Mouse (Mus musculus) embryonic facial prominence, embryonic 14.5 days (tissue): Measurements from ENCODE around the gene Kif19a. TPM values are rescaled to one million over a fixed set of nuclear protein-coding genes. Genes with fewer than 3 reads are reported as not detected.

Experiments
- ATAC-seq: fragments of 200-750 bp; cut with Nextera tagmentation; 2 replicates; pipeline ENCODE4 v1.8.0; 2017; ENCODE audit warnings: low read depth, moderate number of reproducible peaks, moderate TSS enrichment
- DNase-seq: peaks from one replicate; pipeline ENCODE4 v3.0.0-alpha.2; 2015; ENCODE audit warnings: low spot score
- H3K27ac ChIP-seq: fragments of 300-500 bp; sonication (generic); replicated peaks from 2 replicates; pipeline ENCODE4 v1.5.1; 2014; ENCODE audit warnings: low read depth, mild to moderate bottlenecking, low read length, moderate library complexity
- H3K27me3 ChIP-seq: fragments of 300-500 bp; sonication (generic); replicated peaks from 2 replicates; pipeline ENCODE4 v1.6.1; 2014; ENCODE audit warnings: low read length; ENCODE audit not compliant: control insufficient read depth, insufficient read depth
- H3K36me3 ChIP-seq: fragments of 300-500 bp; sonication (generic); 2 replicates; pipeline ENCODE4 v1.6.1; 2014; ENCODE audit warnings: low read length, mixed read lengths; ENCODE audit not compliant: control insufficient read depth, insufficient read depth
- H3K4me1 ChIP-seq: fragments of 300-500 bp; sonication (generic); 2 replicates; pipeline ENCODE4 v1.6.1; 2014; ENCODE audit warnings: antibody characterized with exemption, low read length; ENCODE audit not compliant: control insufficient read depth, insufficient read depth
- H3K4me2 ChIP-seq: fragments of 300-500 bp; sonication (generic); 2 replicates; pipeline ENCODE4 v1.6.1; 2014; ENCODE audit warnings: low read depth, mild to moderate bottlenecking, low read length, moderate library complexity, mixed read lengths
- H3K4me3 ChIP-seq: fragments of 300-500 bp; sonication (generic); 2 replicates; pipeline ENCODE4 v1.5.1; 2014; ENCODE audit warnings: low read depth, mild to moderate bottlenecking, low read length
- H3K9ac ChIP-seq: fragments of 300-500 bp; sonication (generic); 2 replicates; pipeline ENCODE4 v1.6.1; 2014; ENCODE audit warnings: low read depth, mild to moderate bottlenecking, low read length, moderate library complexity, mixed read lengths
- H3K9me3 ChIP-seq: fragments of 300-500 bp; sonication (generic); 2 replicates; pipeline ENCODE4 v1.6.1; 2016; ENCODE audit warnings: low read length; ENCODE audit not compliant: control insufficient read depth
- WGBS: fragments of 180-500 bp; shearing (Covaris S2); extraction: QIAGEN DNeasy Blood & Tissue Kit; methylation state at CpG from one replicate; pipeline ENCODE4 v1.1.7; 2014; 5-methylcytosine and 5-hydroxymethylcytosine counted together
- polyA plus RNA-seq: library from polyadenylated mRNA; unstranded; fragments of >200 nt; fragmentation: Nextera tagmentation; extraction: Ambion mirVana; gene quantifications from 2 replicates; pipeline ENCODE4 v1.2.1, GENCODE M21; 2014

Kif19a gene
- polyA plus RNA-seq, 1 experiment from 2014 or later: 2.1 TPM

DNA sequence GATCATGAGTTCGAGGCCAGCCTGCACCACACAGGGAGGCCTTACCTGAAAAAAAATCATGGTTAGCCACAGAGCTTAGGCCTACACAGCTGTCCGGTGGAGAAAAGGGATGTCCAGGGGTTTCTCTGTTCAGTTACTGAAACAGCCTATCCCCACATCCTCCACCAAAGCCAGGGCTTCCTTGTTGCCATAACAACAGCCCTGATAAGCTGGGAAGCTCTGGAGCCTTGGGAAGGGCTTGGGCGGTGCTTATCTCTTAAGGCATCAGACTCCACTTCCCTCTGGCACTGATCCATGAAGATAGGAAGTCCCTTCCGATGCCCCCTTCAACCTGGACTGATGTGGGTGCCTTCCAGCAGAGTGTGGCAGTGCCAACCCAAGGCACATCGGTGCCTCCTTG lies 68.0 kb downstream of the Kif19a start:
- ATAC-seq (no peak), DNase-seq (no peak)
- Histone ChIP-seq H3K27me3 (no peaks in the 10 kb centered on the region), H3K27ac (no peak overlapping the region), H3K4me1 (peaks cover 19% of the 10 kb centered on the region), H3K4me2 (no peak overlapping the region), H3K4me3 (no peak overlapping the region), H3K9me3 (no peaks in the 10 kb centered on the region), H3K36me3 (no peaks in the 10 kb centered on the region), H3K9ac (no peak overlapping the region)
- 61% methylated on average over 5 of the region's 5 CpGs for WGBS

Other genes with a start within 250 kb of the Kif19a start
- gene Rpl38, start 96.9 kb upstream of the Kif19a start, polyA plus RNA-seq: 1,079 and 1,191 TPM in 2 replicates
- 37.7 and 41.1 TPM in 2 replicates for gene Ttyh2, start 90.0 kb upstream of the Kif19a start, polyA plus RNA-seq
- 2.2 and 4.6 TPM in 2 replicates for gene Dnaic2, start 38.0 kb upstream of the Kif19a start, polyA plus RNA-seq
- gene Btbd17, start 30.6 kb downstream of the Kif19a start, polyA plus RNA-seq: 3.2 and 4.5 TPM in 2 replicates
- not detected in 2 replicates for gene Gpr142, start 33.5 kb downstream of the Kif19a start, polyA plus RNA-seq
- gene Gprc5c, start 85.8 kb downstream of the Kif19a start, polyA plus RNA-seq: 39.6 and 40.3 TPM in 2 replicates
- 0.96 and 1.7 TPM in 2 replicates for gene Cd300a, start 124.7 kb downstream of the Kif19a start, polyA plus RNA-seq
- 0.39 and 0.49 TPM in 2 replicates for gene Cd300lb, start 169.0 kb downstream of the Kif19a start, polyA plus RNA-seq
- gene Cd300c, start 203.8 kb downstream of the Kif19a start, polyA plus RNA-seq: not detected in 2 replicates
- gene Cd300ld, start 224.5 kb downstream of the Kif19a start, polyA plus RNA-seq: 0.10 and 0.14 TPM in 2 replicates
- 3.2 and 3.5 TPM in 2 replicates for gene Cd300c2, start 236.5 kb downstream of the Kif19a start, polyA plus RNA-seq